Mouse (Mus musculus) hindbrain, embryonic 14.5 days (tissue): ENCODE measurements at regions not wholly inside any gene's neighbourhood (a gene's known extent, or its start where the extent isn't known, plus 50 kb on each side); places are given as distances from the start of the nearest gene placed in this dataset.
"Not testable (repeated sequence)": the region's sequence is repeated elsewhere in the genome, so short reads cannot be mapped to it uniquely, and the experiment has no call there.

Source experiments
- ATAC-seq: fragments of 200-750 bp; cut with Nextera tagmentation; 2 replicates; pipeline ENCODE4 v1.8.0; 2017; ENCODE audit warnings: moderate number of reproducible peaks, mild to moderate bottlenecking, moderate TSS enrichment, moderate library complexity; ENCODE audit not compliant: low FRiP score
- DNase-seq: peaks from one replicate; pipeline ENCODE4 v3.0.0-alpha.2; 2015; ENCODE audit warnings: low spot score
- H3K27ac ChIP-seq: fragments of 300-500 bp; sonication (generic); 2 replicates; pipeline ENCODE4 v1.5.1; 2014; ENCODE audit warnings: mild to moderate bottlenecking, moderate library complexity
- H3K27me3 ChIP-seq: fragments of 300-500 bp; sonication (generic); 2 replicates; pipeline ENCODE4 v1.6.1; 2014; ENCODE audit warnings: mild to moderate bottlenecking, low read length, mixed read lengths; ENCODE audit not compliant: control insufficient read depth, insufficient read depth
- H3K36me3 ChIP-seq: fragments of 300-500 bp; sonication (generic); replicated peaks from 2 replicates; pipeline ENCODE4 v1.6.1; 2014; ENCODE audit not compliant: control insufficient read depth, insufficient read depth
- H3K4me1 ChIP-seq: fragments of 300-500 bp; sonication (generic); replicated peaks from 2 replicates; pipeline ENCODE4 v1.6.1; 2014; ENCODE audit warnings: antibody characterized with exemption, low read length, mixed read lengths; ENCODE audit not compliant: control insufficient read depth, insufficient read depth
- H3K4me2 ChIP-seq: fragments of 300-500 bp; sonication (generic); replicated peaks from 2 replicates; pipeline ENCODE4 v1.6.1; 2014; ENCODE audit warnings: mild to moderate bottlenecking, moderate library complexity
- H3K4me3 ChIP-seq: fragments of 300-500 bp; sonication (generic); replicated peaks from 2 replicates; pipeline ENCODE4 v1.5.1; 2014; ENCODE audit warnings: mild to moderate bottlenecking, low read length
- H3K9ac ChIP-seq: fragments of 300-500 bp; sonication (generic); 2 replicates; pipeline ENCODE4 v1.6.1; 2014
- H3K9me3 ChIP-seq: fragments of 300-500 bp; sonication (generic); 2 replicates; pipeline ENCODE4 v1.6.1; 2016; ENCODE audit warnings: low read length; ENCODE audit not compliant: control insufficient read depth
- WGBS: fragments of 180-500 bp; shearing (Covaris S2); extraction: QIAGEN DNeasy Blood & Tissue Kit; methylation state at CpG from one replicate; pipeline ENCODE4 v1.1.7; 2014; 5-methylcytosine and 5-hydroxymethylcytosine counted together

DNA sequence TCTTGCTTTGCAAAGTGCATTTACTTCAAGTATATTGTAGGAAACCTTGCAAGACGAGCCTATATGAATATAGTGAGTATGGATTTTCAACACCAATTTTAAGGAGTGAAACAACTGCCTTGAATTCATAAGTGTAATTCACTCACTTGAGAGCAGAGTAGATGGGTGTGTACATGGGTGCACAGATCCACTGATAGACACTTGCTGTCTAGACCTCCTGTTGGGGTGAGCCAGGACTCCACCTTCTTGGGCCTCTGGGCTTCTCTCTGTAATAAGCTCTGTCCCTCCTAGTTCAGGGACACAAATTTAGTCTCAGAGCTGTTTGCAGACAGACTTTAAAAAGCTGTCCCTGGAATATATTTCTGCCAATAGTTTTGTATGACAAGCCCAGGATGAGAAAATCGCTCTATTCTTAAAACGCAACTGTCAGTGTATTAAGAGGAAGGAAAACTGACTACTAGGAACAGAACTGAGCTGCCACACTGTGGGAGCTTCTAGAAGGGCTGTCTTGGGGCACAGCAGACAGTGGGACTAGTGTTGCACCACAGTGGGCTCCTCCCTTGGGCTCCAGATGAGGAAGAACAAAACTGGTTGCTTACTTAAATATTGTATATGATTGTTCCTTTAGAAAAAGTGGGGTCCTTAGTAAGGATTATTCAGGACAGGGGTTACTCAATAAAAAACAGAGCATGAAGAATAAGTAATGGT lies 395.7 kb upstream of the Id2 start:
- H3K27me3 ChIP-seq, result no peaks in the 10 kb centered on the region
- no peak overlapping the region for H3K4me3 ChIP-seq
- 93% methylated on average over 3 of the region's 3 CpGs for WGBS
- ATAC-seq (no peak), DNase-seq (no peak)
- H3K4me1 ChIP-seq, result no peaks in the 10 kb centered on the region
- H3K9ac ChIP-seq, result no peak overlapping the region
- H3K4me2 ChIP-seq, result no peak overlapping the region
- no peak overlapping the region for H3K27ac ChIP-seq
- no peaks in the 10 kb centered on the region for H3K36me3 ChIP-seq
- no peaks in the 10 kb centered on the region for H3K9me3 ChIP-seq

DNA sequence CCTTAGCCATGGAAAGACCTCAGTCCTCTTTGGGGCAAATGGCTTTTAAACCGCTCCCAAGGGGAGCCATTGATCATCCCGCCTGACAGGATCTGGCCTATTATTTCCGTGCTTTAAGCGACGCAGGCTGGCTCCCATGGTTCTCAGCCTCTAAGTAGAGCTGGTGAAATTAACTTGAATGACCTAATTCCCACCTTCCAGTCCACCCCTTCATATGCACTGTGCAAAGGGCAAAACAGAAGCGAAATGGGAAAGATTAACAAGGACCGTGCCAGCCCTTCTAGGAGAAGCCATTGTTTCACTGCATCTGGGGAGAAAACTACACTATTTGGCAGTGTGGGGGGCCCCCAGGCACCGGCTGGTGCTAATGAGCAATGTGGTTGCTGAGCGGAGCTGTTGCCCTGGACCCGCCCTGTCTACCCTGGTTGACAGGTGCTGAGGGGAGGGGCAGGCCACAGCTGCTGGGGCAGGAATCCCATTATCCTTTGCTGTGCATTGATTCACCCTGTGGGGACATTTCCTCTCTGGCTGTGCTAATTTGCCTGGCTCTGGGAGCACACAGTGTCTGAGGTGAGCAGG lies 378.3 kb upstream of the Id2 start:
- ATAC-seq (peak; percentile 85), DNase-seq (peak; percentile 63)
- 2% methylated on average over 10 of the region's 10 CpGs for WGBS
- Histone ChIP-seq H3K4me2 (peak overlapping the region; percentile 23), H3K9me3 (no peaks in the 10 kb centered on the region), H3K27ac (peak overlapping the region; percentile 75), H3K27me3 (no peaks in the 10 kb centered on the region), H3K4me3 (no peak overlapping the region), H3K9ac (no peak overlapping the region), H3K36me3 (no peaks in the 10 kb centered on the region), H3K4me1 (peaks cover 24% of the 10 kb centered on the region)

DNA sequence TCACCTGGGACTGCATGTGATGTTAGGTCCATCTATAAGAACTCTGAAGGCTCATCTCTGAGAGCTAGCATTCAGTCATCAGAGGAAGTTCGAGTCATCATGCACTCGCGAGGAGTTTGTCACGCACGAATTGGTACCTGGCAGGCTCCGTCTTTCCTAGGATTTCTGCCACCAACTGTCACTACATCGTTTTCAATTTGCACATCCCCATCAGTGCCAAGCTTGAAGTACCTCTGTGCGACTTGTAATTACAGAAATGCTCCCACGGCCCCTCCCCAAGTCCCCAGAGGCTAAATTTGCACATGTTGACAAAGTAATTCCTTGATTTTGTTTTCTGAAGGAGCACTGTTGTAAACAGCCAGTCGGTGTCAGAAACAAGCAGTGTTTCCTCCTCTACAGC lies 372.2 kb upstream of the Id2 start:
- Histone ChIP-seq H3K27ac (no peak overlapping the region), H3K27me3 (no peaks in the 10 kb centered on the region), H3K4me1 (peaks cover under 1% of the 10 kb centered on the region; the same call in 1 of the 2 replicates), H3K36me3 (no peaks in the 10 kb centered on the region), H3K9me3 (no peaks in the 10 kb centered on the region), H3K4me2 (no peak overlapping the region), H3K9ac (no peak overlapping the region), H3K4me3 (no peak overlapping the region)
- ATAC-seq (no peak), DNase-seq (no peak)
- 54% methylated on average over 10 of the region's 10 CpGs for WGBS

DNA sequence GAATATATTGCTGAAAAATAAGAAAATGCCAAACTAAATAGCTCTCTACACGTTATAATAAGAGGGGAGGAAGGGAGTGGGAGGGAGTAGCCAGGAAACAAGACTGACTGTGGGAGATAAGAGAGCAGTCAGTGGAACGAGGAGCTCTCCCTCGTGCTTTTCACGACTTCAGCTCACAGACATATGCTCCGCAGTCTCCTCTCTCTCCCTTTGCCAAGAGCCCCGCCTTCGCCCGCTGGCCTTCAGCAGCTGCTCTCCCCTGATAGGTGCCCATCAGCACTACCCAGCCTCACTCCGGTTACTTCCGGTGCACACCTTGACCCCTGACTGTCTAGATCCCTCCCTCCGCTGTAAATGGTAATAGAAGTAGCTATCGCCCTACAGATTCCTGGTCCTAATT lies 370.8 kb upstream of the Id2 start:
- Histone ChIP-seq H3K4me3 (no peak overlapping the region), H3K9ac (no peak overlapping the region), H3K27ac (no peak overlapping the region), H3K4me1 (no peaks in the 10 kb centered on the region), H3K9me3 (no peaks in the 10 kb centered on the region), H3K36me3 (no peaks in the 10 kb centered on the region), H3K27me3 (no peaks in the 10 kb centered on the region), H3K4me2 (no peak overlapping the region)
- WGBS, result 73% methylated on average over 12 of the region's 12 CpGs
- ATAC-seq (no peak), DNase-seq (no peak)

DNA sequence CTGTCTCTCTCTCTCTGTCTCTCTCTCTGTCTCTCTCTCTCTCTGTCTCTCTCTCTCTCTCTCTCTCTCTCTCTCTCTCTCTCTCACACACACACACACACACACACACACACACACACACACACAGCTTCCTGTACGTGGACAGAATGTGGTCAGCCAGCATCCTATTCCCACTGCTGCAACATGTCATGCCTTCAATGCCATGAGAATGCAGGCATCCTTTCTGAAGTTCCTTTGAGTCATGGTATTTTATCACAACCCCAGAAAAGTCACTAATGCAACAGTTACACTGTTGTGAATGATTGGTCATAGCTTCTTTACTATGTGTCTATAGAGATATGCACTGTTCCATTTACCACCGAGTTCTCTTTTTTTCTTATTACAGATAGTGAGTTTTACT lies 365.8 kb upstream of the Id2 start:
- H3K9ac ChIP-seq, H3K4me2 ChIP-seq, H3K4me3 ChIP-seq, H3K36me3 ChIP-seq, H3K9me3 ChIP-seq, H3K4me1 ChIP-seq, DNase-seq, ATAC-seq, H3K27ac ChIP-seq, H3K27me3 ChIP-seq: not testable (repeated sequence)
- WGBS, result 82% methylated on average over 2 of the region's 2 CpGs

DNA sequence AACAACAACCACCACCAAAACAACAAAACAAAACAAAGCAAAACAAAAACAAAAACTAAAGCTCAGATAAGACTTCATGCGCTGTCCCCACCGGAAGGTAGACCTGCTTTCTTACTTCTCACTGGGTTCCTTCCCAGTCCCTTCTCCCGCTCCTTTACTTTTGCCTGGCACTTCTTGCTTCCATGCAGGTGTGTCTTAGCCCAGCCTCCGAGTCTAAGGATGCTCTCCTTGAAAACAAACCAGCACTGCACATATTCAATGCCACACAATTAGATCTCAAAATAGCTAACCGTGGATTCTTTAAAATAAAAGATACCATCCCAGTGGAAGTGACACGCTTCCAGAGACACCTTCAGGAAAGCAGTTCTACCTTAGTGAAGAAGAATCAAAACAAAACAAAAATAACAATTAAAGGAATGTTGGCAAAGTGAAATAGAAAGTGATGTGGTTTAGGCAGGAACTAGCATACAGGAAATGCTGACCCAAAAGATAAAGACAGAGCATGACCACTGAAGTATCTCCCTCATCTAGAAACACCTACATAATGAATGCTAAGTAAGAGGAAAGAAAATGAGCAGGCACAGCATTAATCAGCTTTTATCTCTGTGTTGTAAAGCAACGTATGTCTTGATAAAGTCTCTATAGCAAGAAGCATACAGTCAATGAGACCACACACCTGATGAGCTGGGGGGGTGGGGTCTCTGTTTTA lies 358.5 kb upstream of the Id2 start:
- Histone ChIP-seq H3K4me3 (no peak overlapping the region), H3K27ac (no peak overlapping the region), H3K4me1 (no peaks in the 10 kb centered on the region), H3K27me3 (no peaks in the 10 kb centered on the region), H3K9ac (no peak overlapping the region), H3K9me3 (no peaks in the 10 kb centered on the region), H3K4me2 (no peak overlapping the region), H3K36me3 (no peaks in the 10 kb centered on the region)
- WGBS, result 93% methylated on average over 7 of the region's 7 CpGs
- ATAC-seq (no peak), DNase-seq (no peak)

DNA sequence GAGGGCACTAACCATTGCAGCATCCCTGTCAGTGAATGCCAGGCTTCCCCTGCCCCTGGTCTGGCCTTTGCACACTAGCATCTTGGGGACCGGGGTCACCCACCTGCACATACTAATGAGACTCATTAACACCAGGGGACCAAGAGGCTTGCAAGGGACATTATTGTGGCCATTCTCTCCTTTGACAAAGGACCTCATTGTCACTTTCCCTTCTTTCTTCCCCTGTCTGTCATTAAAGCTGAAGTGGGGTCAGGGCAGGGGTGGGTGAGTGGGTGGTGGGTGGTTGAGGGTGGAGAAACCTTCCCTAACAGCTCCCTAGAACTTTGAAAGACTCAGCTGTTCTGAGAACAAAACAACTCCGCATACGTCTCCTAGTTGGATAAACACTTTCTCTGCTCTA lies 356.4 kb upstream of the Id2 start:
- no peak for ATAC-seq
- Histone ChIP-seq H3K27me3 (no peaks in the 10 kb centered on the region), H3K4me1 (no peaks in the 10 kb centered on the region), H3K9me3 (no peaks in the 10 kb centered on the region), H3K4me3 (no peak overlapping the region), H3K36me3 (no peaks in the 10 kb centered on the region), H3K9ac (no peak overlapping the region), H3K27ac (no peak overlapping the region), H3K4me2 (no peak overlapping the region)
- no peak for DNase-seq
- 32% methylated on average over 3 of the region's 3 CpGs for WGBS

DNA sequence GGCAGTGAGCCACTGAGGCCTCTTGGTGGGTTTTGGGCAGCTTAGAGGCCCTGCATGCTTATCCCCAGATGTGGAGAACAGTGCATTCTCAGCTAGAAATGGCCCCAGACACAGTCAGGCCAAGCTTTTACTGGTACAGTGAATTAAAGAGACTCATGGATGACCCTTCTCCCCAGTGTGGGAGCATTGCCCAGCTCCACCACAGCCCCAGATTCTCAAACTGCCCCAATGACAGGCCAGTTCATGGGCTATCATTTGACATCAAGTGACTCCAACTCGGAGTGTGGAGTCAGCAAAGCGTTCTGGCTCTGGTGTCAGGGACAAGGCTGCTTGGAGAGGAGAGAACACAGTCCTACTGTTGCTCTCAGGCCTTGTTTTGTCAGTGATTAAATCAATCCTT lies 354.2 kb upstream of the Id2 start:
- Histone ChIP-seq H3K4me1 (no peaks in the 10 kb centered on the region), H3K27ac (no peak overlapping the region), H3K9me3 (no peaks in the 10 kb centered on the region), H3K4me3 (no peak overlapping the region), H3K9ac (no peak overlapping the region), H3K36me3 (no peaks in the 10 kb centered on the region), H3K4me2 (no peak overlapping the region), H3K27me3 (no peaks in the 10 kb centered on the region)
- ATAC-seq (no peak), DNase-seq (no peak)
- WGBS, result 90% methylated on average over 2 of the region's 2 CpGs

DNA sequence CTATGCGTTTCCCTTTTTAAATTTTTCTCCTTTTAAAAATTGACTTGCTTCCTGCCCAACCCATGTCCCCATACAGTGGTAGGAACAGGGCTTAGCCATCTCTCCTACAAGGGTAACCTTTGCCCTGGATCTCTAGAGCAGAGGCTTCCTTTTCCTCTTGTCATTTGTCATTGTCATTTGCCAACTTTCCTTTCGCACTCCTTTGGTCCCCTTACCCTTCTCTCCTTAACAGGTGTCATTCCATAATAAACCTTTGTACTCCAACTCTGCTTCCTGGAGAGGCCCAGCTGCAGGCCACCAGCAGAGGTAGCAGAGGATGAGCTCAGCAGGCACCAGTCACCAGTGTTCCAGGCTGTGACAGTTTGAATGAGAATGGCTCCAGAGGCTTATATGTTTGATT lies 347.4 kb upstream of the Id2 start:
- Histone ChIP-seq H3K4me1 (no peaks in the 10 kb centered on the region), H3K9me3 (no peaks in the 10 kb centered on the region), H3K36me3 (no peaks in the 10 kb centered on the region), H3K4me2 (no peak overlapping the region), H3K9ac (no peak overlapping the region), H3K27me3 (no peaks in the 10 kb centered on the region), H3K4me3 (no peak overlapping the region), H3K27ac (no peak overlapping the region)
- 63% methylated on average over 2 of the region's 2 CpGs for WGBS
- no peak for ATAC-seq
- DNase-seq, result no peak
